Mouse (Mus musculus): ENCODE measurements around the gene Bicdl1. TPM values are rescaled to one million over a fixed set of nuclear protein-coding genes. Genes with fewer than 3 reads are reported as not detected.

Bicdl1 gene
- 16.7 and 16.9 TPM in 2 replicates for polyA plus RNA-seq (2016; fragmentation: Nextera tagmentation; extraction: Ambion mirVana)

DNA sequence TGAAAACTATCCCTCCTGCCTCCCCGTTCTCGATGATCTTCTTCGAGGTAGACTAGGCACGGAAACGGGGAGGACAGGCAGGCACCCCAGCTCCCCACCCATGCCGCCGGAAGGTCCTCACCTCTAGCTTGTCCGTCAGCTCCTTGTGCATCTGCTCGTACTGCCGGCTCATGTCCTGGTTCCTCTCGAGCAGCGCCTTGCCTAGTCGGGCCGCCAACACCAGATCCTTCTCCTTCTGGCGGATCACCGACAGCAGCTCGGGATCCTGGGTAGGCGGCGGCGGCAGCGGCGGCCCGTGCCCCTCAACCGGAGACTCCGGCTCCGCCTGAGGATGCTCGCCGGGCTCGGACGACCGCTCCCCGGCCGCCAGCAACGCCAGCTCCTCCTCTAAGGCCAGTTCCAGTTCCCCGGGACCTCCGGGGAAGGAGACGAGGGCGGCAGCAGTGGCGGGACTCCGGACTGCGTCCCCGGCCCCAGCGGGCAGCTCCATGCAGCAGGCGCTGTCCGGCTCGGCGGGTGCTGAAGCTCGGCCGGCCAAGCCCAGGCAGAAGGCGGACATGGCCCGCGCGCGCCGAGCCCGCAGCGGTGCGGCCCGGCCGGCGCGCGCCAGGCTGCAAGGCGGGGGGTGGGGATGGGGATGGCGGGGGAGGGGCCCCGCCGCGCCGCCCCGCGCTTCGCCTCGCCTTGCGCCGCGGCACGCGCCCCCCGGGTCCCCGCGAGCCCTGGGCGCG is at the start of gene Bicdl1:
Gene Bicdl1, minus strand, starts transcription at position 621 of the 731 bp plus-strand sequence.
- Histone ChIP-seq H3K9ac (peak within 1 kb of the TSS; percentile 72), H3K27ac (peak within 1 kb of the TSS; percentile 92), H3K4me3 (replicated peaks) (peak within 1 kb of the TSS; percentile 77), H3K4me1 (peaks cover 20% of the 10 kb centered on the region), H3K27me3 (peaks cover 19% of the 10 kb centered on the region), H3K9me3 (no peaks in the 10 kb centered on the region), H3K36me3 (replicated peaks) (no peaks in the 10 kb centered on the region), H3K4me2 (peak within 1 kb of the TSS; percentile 97)
- WGBS = under 1% methylated on average over 59 of the region's 83 CpGs
- peak; percentile 44 for ATAC-seq (ENCODE audit: low FRiP score)

GRCm38 (mm10) chr5:115776911-115777310 is 45.5 kb upstream of the Bicdl1 start:
- H3K4me1 ChIP-seq = no peaks in the 10 kb centered on the region
- H3K27me3 ChIP-seq = no peaks in the 10 kb centered on the region
- H3K9me3 ChIP-seq = no peaks in the 10 kb centered on the region
- 64% methylated on average over 4 of the region's 4 CpGs for WGBS
- no peak overlapping the region for H3K27ac ChIP-seq
- H3K4me2 ChIP-seq = no peak overlapping the region
- H3K9ac ChIP-seq = no peak overlapping the region
- no peak overlapping the region for H3K4me3 ChIP-seq (replicated peaks)
- no peak for ATAC-seq (ENCODE audit: low FRiP score)
- H3K36me3 ChIP-seq (replicated peaks) = no peaks in the 10 kb centered on the region

- Histone ChIP-seq H3K4me3 (replicated peaks) (no peak overlapping the region), H3K27ac (no peak overlapping the region), H3K36me3 (replicated peaks) (no peaks in the 10 kb centered on the region), H3K27me3 (no peaks in the 10 kb centered on the region), H3K4me1 (no peaks in the 10 kb centered on the region), H3K9ac (no peak overlapping the region), H3K4me2 (no peak overlapping the region), H3K9me3 (0 out of 2 replicates have a peak, but pooled peaks cover 2% of the 10 kb centered on the region)
- WGBS = 85% methylated on average over 4 of the region's 4 CpGs
- no peak for ATAC-seq (ENCODE audit: low FRiP score)
These were observed 43.9 kb upstream of the Bicdl1 start for GRCm38 (mm10) chr5:115775350-115775749.

DNA sequence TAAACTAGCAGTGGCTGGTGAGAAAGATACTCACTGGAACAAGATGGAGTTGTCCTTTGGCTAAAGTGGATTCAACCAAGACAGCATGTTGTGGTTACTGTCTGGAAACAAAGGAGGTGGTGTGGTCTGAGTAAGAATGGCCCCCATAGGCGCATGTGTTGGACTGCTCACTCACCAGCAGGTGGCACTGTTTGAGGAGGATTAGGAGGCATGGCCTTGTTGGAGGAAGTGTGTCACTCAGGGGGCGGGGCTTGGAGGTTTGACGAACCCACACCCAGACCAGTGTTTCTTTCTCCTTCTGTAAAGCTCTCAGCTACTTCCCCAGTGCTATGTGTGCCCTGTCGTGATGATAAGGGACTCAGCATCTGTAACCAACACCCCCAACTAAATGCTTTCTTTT is 38.6 kb upstream of the Bicdl1 start:
- Histone ChIP-seq H3K4me1 (no peaks in the 10 kb centered on the region), H3K9ac (no peak overlapping the region), H3K9me3 (peaks cover 7% of the 10 kb centered on the region; the same call in 1 of the 2 replicates), H3K27ac (no peak overlapping the region), H3K36me3 (replicated peaks) (no peaks in the 10 kb centered on the region), H3K4me3 (replicated peaks) (no peak overlapping the region), H3K27me3 (no peaks in the 10 kb centered on the region), H3K4me2 (no peak overlapping the region)
- no peak for ATAC-seq (ENCODE audit: low FRiP score)
- 87% methylated on average over 4 of the region's 4 CpGs for WGBS

DNA sequence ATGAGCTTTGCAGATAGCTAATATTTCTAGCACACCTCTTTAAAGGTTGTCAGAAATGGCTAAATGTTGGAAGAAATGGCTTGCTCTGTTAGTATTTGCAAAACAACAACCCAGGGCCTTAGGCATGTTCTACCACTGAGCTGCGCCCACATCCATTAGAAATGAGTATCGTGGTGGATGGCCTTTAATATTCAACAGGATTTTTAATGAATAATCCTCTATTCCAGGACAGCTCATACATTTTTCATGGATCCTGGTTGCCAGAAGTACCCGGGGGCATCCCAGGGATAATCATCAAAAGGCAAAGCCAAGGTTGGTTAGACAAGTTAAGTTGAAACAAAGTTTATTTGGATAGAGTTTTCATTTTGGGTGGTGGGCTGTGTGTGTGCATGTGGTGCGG is 37.7 kb upstream of the Bicdl1 start:
- no peaks in the 10 kb centered on the region for H3K4me1 ChIP-seq
- no peaks in the 10 kb centered on the region for H3K27me3 ChIP-seq
- H3K9ac ChIP-seq = no peak overlapping the region
- H3K36me3 ChIP-seq (replicated peaks) = no peaks in the 10 kb centered on the region
- no peak for ATAC-seq (ENCODE audit: low FRiP score)
- peaks cover 7% of the 10 kb centered on the region; the same call in 1 of the 2 replicates for H3K9me3 ChIP-seq
- no peak overlapping the region for H3K4me3 ChIP-seq (replicated peaks)
- 82% methylated on average over 4 of the region's 4 CpGs for WGBS
- H3K4me2 ChIP-seq = no peak overlapping the region
- H3K27ac ChIP-seq = no peak overlapping the region

GRCm38 (mm10) chr5:115766821-115767220 is 35.4 kb upstream of the Bicdl1 start:
- no peaks in the 10 kb centered on the region for H3K4me1 ChIP-seq
- no peak overlapping the region for H3K9ac ChIP-seq
- H3K4me2 ChIP-seq = no peak overlapping the region
- H3K27me3 ChIP-seq = no peaks in the 10 kb centered on the region
- no peak overlapping the region for H3K4me3 ChIP-seq (replicated peaks)
- H3K9me3 ChIP-seq = peaks cover 7% of the 10 kb centered on the region; the same call in 1 of the 2 replicates
- H3K27ac ChIP-seq = no peak overlapping the region
- ATAC-seq (ENCODE audit: low FRiP score) = no peak
- WGBS = 82% methylated on average over 8 of the region's 8 CpGs
- no peaks in the 10 kb centered on the region for H3K36me3 ChIP-seq (replicated peaks)

DNA sequence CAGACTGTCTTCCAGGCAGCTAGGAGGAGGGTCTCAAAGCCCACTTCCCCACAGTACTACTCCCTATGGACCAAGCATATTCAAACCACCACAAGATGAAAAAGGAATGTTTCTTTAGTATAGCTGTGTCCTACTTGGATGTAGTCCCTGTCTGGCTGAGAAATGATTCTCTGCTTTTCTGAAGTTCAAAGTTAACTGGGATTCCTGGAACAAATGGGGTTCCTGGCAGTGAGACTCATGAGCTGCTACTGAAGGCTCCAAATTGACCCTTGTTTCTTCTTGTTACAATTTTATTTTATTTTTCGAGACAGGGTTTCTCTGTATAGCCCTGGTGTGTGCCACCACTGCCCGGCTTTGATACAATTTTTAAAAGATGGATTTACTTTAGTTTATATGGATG is 32.6 kb upstream of the Bicdl1 start:
- Histone ChIP-seq H3K4me3 (replicated peaks) (no peak overlapping the region), H3K9me3 (no peaks in the 10 kb centered on the region), H3K9ac (no peak overlapping the region), H3K27ac (no peak overlapping the region), H3K27me3 (no peaks in the 10 kb centered on the region), H3K4me2 (no peak overlapping the region), H3K4me1 (no peaks in the 10 kb centered on the region), H3K36me3 (replicated peaks) (no peaks in the 10 kb centered on the region)
- 86% methylated on average over 2 of the region's 2 CpGs for WGBS
- no peak for ATAC-seq (ENCODE audit: low FRiP score)

GRCm38 (mm10) chr5:115760903-115761302 is 29.5 kb upstream of the Bicdl1 start:
- Histone ChIP-seq H3K4me2 (no peak overlapping the region), H3K36me3 (replicated peaks) (no peaks in the 10 kb centered on the region), H3K27me3 (no peaks in the 10 kb centered on the region), H3K9me3 (no peaks in the 10 kb centered on the region), H3K4me3 (replicated peaks) (no peak overlapping the region), H3K9ac (no peak overlapping the region), H3K27ac (no peak overlapping the region), H3K4me1 (no peaks in the 10 kb centered on the region)
- 82% methylated on average over 11 of the region's 11 CpGs for WGBS
- ATAC-seq (ENCODE audit: low FRiP score) = no peak

DNA sequence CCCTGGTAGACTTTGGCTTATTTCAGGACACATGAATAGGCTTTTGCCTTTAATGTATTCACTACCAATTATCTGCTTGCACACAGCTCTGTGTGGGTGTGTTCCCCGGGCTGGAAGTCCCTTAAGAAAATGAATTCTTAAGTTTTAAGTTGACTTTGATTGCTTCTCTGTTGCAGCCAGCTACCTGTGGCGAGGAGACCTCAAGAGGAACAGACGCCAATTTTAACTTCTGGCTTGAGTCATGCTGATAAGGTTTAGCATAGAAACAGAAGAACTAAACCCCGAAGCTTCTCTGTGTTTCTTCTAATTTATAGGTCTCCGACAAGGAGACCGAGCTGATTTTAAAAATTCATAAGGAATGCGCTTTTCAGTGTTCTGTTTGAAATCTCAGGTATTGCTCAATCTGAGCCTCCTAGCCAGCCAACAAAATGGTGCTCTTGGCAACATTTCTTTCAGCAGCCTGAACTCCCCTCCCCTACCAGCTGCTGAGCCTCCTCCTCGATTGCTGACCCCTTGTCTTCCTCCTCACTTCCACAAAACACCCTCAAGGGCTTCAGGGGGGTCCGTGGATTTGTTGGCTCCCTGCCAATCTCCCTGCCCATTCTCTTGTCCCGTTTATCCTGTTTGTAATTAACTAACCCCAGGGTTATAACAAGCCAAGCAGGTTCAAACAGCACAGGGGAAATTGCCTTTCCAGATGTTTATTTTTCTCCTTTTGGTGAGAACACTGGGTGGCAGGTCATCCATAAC is 27.2 kb upstream of the Bicdl1 start:
- no peaks in the 10 kb centered on the region for H3K27me3 ChIP-seq
- H3K4me1 ChIP-seq = no peaks in the 10 kb centered on the region
- ATAC-seq (ENCODE audit: low FRiP score) = no peak
- H3K4me2 ChIP-seq = no peak overlapping the region
- H3K9me3 ChIP-seq = no peaks in the 10 kb centered on the region
- no peak overlapping the region for H3K4me3 ChIP-seq (replicated peaks)
- WGBS = 57% methylated on average over 10 of the region's 10 CpGs
- no peak overlapping the region for H3K27ac ChIP-seq
- no peak overlapping the region for H3K9ac ChIP-seq
- H3K36me3 ChIP-seq (replicated peaks) = no peaks in the 10 kb centered on the region

DNA sequence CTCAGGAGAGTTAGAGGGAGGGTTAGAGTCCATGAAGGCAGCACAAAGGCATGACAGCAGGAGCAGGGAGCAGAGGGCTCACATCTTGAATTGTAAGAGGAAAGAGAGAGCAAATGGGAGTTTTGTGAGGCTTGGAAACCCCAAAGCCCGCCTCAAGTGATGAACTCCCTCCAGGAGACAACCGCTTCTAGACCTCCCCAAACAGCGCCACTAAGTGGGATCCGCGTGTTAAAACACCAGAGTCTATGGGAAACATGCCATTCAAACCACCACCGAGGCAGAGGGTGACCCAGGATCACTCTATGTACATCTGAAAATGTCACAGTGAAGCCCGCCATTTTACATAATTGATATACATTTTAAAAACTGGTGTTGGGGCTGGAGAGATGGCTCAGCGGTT is 26.1 kb upstream of the Bicdl1 start:
- no peak overlapping the region for H3K4me2 ChIP-seq
- 82% methylated on average over 8 of the region's 8 CpGs for WGBS
- no peaks in the 10 kb centered on the region for H3K9me3 ChIP-seq
- ATAC-seq (ENCODE audit: low FRiP score) = no peak
- no peaks in the 10 kb centered on the region for H3K36me3 ChIP-seq (replicated peaks)
- no peaks in the 10 kb centered on the region for H3K4me1 ChIP-seq
- H3K4me3 ChIP-seq (replicated peaks) = no peak overlapping the region
- no peaks in the 10 kb centered on the region for H3K27me3 ChIP-seq
- H3K9ac ChIP-seq = no peak overlapping the region
- H3K27ac ChIP-seq = no peak overlapping the region

DNA sequence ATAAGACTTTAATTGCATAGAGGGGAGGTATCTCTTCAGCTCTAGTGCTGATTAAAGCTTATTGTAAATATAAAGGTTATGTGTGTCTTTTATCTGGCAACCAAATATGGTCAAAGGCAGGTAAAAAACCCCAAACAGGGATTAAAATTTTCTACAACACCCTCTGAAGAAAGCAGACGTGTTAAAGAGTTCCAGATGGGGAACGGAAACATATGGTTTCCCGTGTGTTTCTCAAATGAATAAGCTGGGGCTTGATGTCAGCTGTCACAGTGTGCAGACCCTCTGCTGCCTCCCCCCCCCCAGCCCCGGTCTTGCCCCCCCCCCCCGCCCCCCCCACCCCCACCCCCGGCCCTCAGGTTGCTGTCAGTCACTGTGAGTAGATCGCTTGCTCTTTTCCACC is 24.1 kb upstream of the Bicdl1 start:
- Histone ChIP-seq H3K4me2 (no peak overlapping the region), H3K27ac (no peak overlapping the region), H3K9ac (no peak overlapping the region), H3K36me3 (replicated peaks) (no peaks in the 10 kb centered on the region), H3K4me3 (replicated peaks) (no peak overlapping the region), H3K27me3 (no peaks in the 10 kb centered on the region), H3K4me1 (no peaks in the 10 kb centered on the region), H3K9me3 (no peaks in the 10 kb centered on the region)
- ATAC-seq (ENCODE audit: low FRiP score) = no peak
- 60% methylated on average over 7 of the region's 7 CpGs for WGBS

DNA sequence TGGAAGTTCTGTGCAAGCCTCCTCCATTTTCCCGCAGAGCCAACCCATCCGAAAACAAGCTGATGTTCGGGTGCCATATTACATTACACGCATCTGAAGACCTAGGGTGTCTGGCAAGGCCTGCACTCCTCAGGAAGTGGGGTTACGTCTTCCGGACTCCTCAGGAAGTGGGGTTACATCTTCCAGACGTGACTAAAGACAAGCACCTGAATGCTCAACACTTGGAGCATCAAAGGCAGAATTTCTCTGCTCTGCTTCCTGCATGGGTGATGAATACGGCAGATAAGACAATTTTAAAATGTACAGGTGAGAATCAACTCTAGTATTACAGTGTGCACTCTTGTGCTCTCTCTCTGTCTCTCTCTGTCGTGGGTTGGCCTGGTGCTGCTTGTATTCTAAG is 23.4 kb upstream of the Bicdl1 start:
- H3K27ac ChIP-seq = no peak overlapping the region
- no peak overlapping the region for H3K4me2 ChIP-seq
- H3K9me3 ChIP-seq = no peaks in the 10 kb centered on the region
- no peak for ATAC-seq (ENCODE audit: low FRiP score)
- H3K36me3 ChIP-seq (replicated peaks) = no peaks in the 10 kb centered on the region
- H3K9ac ChIP-seq = no peak overlapping the region
- no peaks in the 10 kb centered on the region for H3K27me3 ChIP-seq
- H3K4me3 ChIP-seq (replicated peaks) = no peak overlapping the region
- H3K4me1 ChIP-seq = no peaks in the 10 kb centered on the region
- 86% methylated on average over 9 of the region's 9 CpGs for WGBS

GRCm38 (mm10) chr5:115752883-115753282 is 21.5 kb upstream of the Bicdl1 start:
- Histone ChIP-seq H3K27ac (no peak overlapping the region), H3K36me3 (replicated peaks) (no peaks in the 10 kb centered on the region), H3K9ac (no peak overlapping the region), H3K9me3 (no peaks in the 10 kb centered on the region), H3K4me1 (no peaks in the 10 kb centered on the region), H3K27me3 (no peaks in the 10 kb centered on the region), H3K4me3 (replicated peaks) (no peak overlapping the region), H3K4me2 (no peak overlapping the region)
- 88% methylated on average over 5 of the region's 5 CpGs for WGBS
- no peak for ATAC-seq (ENCODE audit: low FRiP score)

All from forebrain, embryonic 12.5 days (tissue).